Mouse (Mus musculus) left cerebral cortex, adult 18-20 months (tissue): ENCODE measurements around the gene Egfl6. TPM values are rescaled to one million over a fixed set of nuclear protein-coding genes. Genes with fewer than 3 reads are reported as not detected.
"Not testable (repeated sequence)": the region's sequence is repeated elsewhere in the genome, so short reads cannot be mapped to it uniquely, and the experiment has no call there.

Source experiments
- DNase-seq, 2 experiments: peaks; one replicate each; pipeline ENCODE4 v3.0.0; 2021 to 2022; ENCODE audit warnings: low spot score in 2 of 2, mixed read lengths in 1 of 2
- total RNA-seq, 2 experiments: library from RNA; stranded (reverse); gene quantifications; 2 replicates each; pipeline ENCODE4 v1.2.3; 2021

The Egfl6 gene
- total RNA-seq, 2 experiments from 2014 or later: 2.3 to 2.5 TPM

GRCm38 (mm10) chrX:166518345-166518744 is 67.2 kb downstream of the Egfl6 start, which contains the start of gene Tceanc:
TSS of gene Tceanc (minus strand) at chrX:166518567.
- DNase-seq: no peak

- no peak for DNase-seq
Measured at GRCm38 (mm10) chrX:166516631-166517030, 68.9 kb downstream of the Egfl6 start.

- no peak for DNase-seq
Measured at GRCm38 (mm10) chrX:166515923-166516322, 69.6 kb downstream of the Egfl6 start.

GRCm38 (mm10) chrX:166514035-166514434 is 71.5 kb downstream of the Egfl6 start:
- DNase-seq: not testable (repeated sequence)

GRCm38 (mm10) chrX:166512071-166512470 is 73.4 kb downstream of the Egfl6 start:
- peak in 1 of 2 experiments; percentile 3 for DNase-seq

- no peak for DNase-seq
Measured at GRCm38 (mm10) chrX:166511107-166511506, 74.4 kb downstream of the Egfl6 start.

GRCm38 (mm10) chrX:166509761-166510738 is 75.5 kb downstream of the Egfl6 start:
- peak; percentile 83 to 87 for DNase-seq

- no peak for DNase-seq
Measured at GRCm38 (mm10) chrX:166504421-166504820, 81.1 kb downstream of the Egfl6 start.

- DNase-seq: no peak
Measured at GRCm38 (mm10) chrX:166499496-166500190, 85.9 kb downstream of the Egfl6 start.

- no peak for DNase-seq
Measured at GRCm38 (mm10) chrX:166497771-166498170, 87.7 kb downstream of the Egfl6 start.

GRCm38 (mm10) chrX:166495052-166495451 is 90.5 kb downstream of the Egfl6 start:
- no peak for DNase-seq

- DNase-seq: peak; percentile 82 to 89
Measured at GRCm38 (mm10) chrX:166479365-166479983, 106.0 kb downstream of the Egfl6 start, which contains the start of gene Rab9. TSS of gene Rab9 (minus strand) at chrX:166479867.

GRCm38 (mm10) chrX:166478631-166479364 is 106.7 kb downstream of the Egfl6 start:
- peak; percentile 3 to 13 for DNase-seq

GRCm38 (mm10) chrX:166477393-166477792 is 108.1 kb downstream of the Egfl6 start:
- DNase-seq: no peak

Other genes with a start within 250 kb of the Egfl6 start
- 10 to 100 TPM; 51.9 to 58.3 TPM for gene Trappc2, start 145.1 kb downstream of the Egfl6 start, total RNA-seq
- 1 to 10 TPM; 5.9 to 6.2 TPM for gene Ofd1, start 145.0 kb downstream of the Egfl6 start, total RNA-seq
- 10 to 100 TPM; 31.9 to 37.6 TPM for gene Rab9, start 105.9 kb downstream of the Egfl6 start, total RNA-seq
- gene Tceanc, start 67.2 kb downstream of the Egfl6 start, total RNA-seq: 1 to 10 TPM; 1.2 TPM